Mouse (Mus musculus): ENCODE measurements at regions not wholly inside any gene's neighbourhood (a gene's known extent, or its start where the extent isn't known, plus 50 kb on each side); places are given as distances from the start of the nearest gene placed in this dataset.

GRCm38 (mm10) chr13:37537793-37538192, 192.8 kb downstream of the Ly86 start:
- ATAC-seq (ENCODE audit: insufficient read depth, low FRiP score, low read depth) = peak; percentile 42; the same call in 1 of the 2 replicates
- H3K27ac ChIP-seq = no peak overlapping the region
- H3K4me1 ChIP-seq = no peaks in the 10 kb centered on the region
- H3K9ac ChIP-seq = no peak overlapping the region
- no peak overlapping the region for H3K4me2 ChIP-seq
- 21% methylated on average over 6 of the region's 6 CpGs for WGBS
- H3K27me3 ChIP-seq (replicated peaks) = no peaks in the 10 kb centered on the region
- no peak overlapping the region for H3K4me3 ChIP-seq (replicated peaks)
- no peaks in the 10 kb centered on the region for H3K9me3 ChIP-seq
- H3K36me3 ChIP-seq = no peaks in the 10 kb centered on the region

GRCm38 (mm10) chr13:37540980-37541531, 196.0 kb downstream of the Ly86 start:
- H3K4me1 ChIP-seq = no peaks in the 10 kb centered on the region

GRCm38 (mm10) chr13:37541674-37542073, 196.7 kb downstream of the Ly86 start:
- H3K4me2 ChIP-seq = no peak overlapping the region
- H3K9ac ChIP-seq = no peak overlapping the region
- no peaks in the 10 kb centered on the region for H3K27me3 ChIP-seq (replicated peaks)
- no peaks in the 10 kb centered on the region for H3K9me3 ChIP-seq
- 13% methylated on average over 6 of the region's 6 CpGs for WGBS
- no peaks in the 10 kb centered on the region for H3K4me1 ChIP-seq
- no peak; the same call in 1 of the 2 replicates for ATAC-seq (ENCODE audit: insufficient read depth, low FRiP score, low read depth)
- no peak overlapping the region for H3K4me3 ChIP-seq (replicated peaks)
- H3K36me3 ChIP-seq = no peaks in the 10 kb centered on the region
- no peak overlapping the region for H3K27ac ChIP-seq

More at GRCm38 (mm10) chr13:37540980-37541531, 196.0 kb downstream of the Ly86 start:
- no peak overlapping the region for H3K9ac ChIP-seq
- ATAC-seq (ENCODE audit: insufficient read depth, low FRiP score, low read depth) = no peak
- no peaks in the 10 kb centered on the region for H3K9me3 ChIP-seq
- no peak overlapping the region for H3K4me2 ChIP-seq
- WGBS = 24% methylated on average over 4 of the region's 5 CpGs
- H3K27ac ChIP-seq = no peak overlapping the region
- no peaks in the 10 kb centered on the region for H3K27me3 ChIP-seq (replicated peaks)
- no peak overlapping the region for H3K4me3 ChIP-seq (replicated peaks)
- H3K36me3 ChIP-seq = no peaks in the 10 kb centered on the region

- Histone ChIP-seq H3K4me2 (no peak overlapping the region), H3K9me3 (no peaks in the 10 kb centered on the region), H3K27me3 (replicated peaks) (no peaks in the 10 kb centered on the region), H3K4me3 (replicated peaks) (no peak overlapping the region), H3K9ac (no peak overlapping the region), H3K27ac (no peak overlapping the region), H3K36me3 (no peaks in the 10 kb centered on the region), H3K4me1 (no peaks in the 10 kb centered on the region)
- 83% methylated on average over 13 of the region's 13 CpGs for WGBS
- no peak for ATAC-seq (ENCODE audit: insufficient read depth, low FRiP score, low read depth)
These were observed 197.8 kb downstream of the Ly86 start for GRCm38 (mm10) chr13:37542744-37543196.

- no peak overlapping the region for H3K4me3 ChIP-seq (replicated peaks)
- no peaks in the 10 kb centered on the region for H3K4me1 ChIP-seq
- H3K4me2 ChIP-seq = no peak overlapping the region
- H3K9ac ChIP-seq = no peak overlapping the region
- no peak for ATAC-seq (ENCODE audit: insufficient read depth, low FRiP score, low read depth)
- H3K27me3 ChIP-seq (replicated peaks) = no peaks in the 10 kb centered on the region
- H3K27ac ChIP-seq = no peak overlapping the region
- WGBS = 80% methylated on average over 3 of the region's 3 CpGs
- no peaks in the 10 kb centered on the region for H3K36me3 ChIP-seq
- no peaks in the 10 kb centered on the region for H3K9me3 ChIP-seq
These were observed 198.8 kb downstream of the Ly86 start for GRCm38 (mm10) chr13:37543788-37544187.

GRCm38 (mm10) chr13:37544696-37545095, 199.7 kb downstream of the Ly86 start:
- no peak for ATAC-seq (ENCODE audit: insufficient read depth, low FRiP score, low read depth)
- no peak overlapping the region for H3K4me3 ChIP-seq (replicated peaks)
- no peak overlapping the region for H3K9ac ChIP-seq
- H3K9me3 ChIP-seq = no peaks in the 10 kb centered on the region
- WGBS = 87% methylated on average over 2 of the region's 2 CpGs
- no peaks in the 10 kb centered on the region for H3K27me3 ChIP-seq (replicated peaks)
- H3K27ac ChIP-seq = no peak overlapping the region
- H3K4me2 ChIP-seq = no peak overlapping the region
- H3K4me1 ChIP-seq = no peaks in the 10 kb centered on the region
- no peaks in the 10 kb centered on the region for H3K36me3 ChIP-seq

- Histone ChIP-seq H3K9ac (no peak overlapping the region), H3K27ac (no peak overlapping the region)
- 66% methylated on average over 3 of the region's 3 CpGs for WGBS
These were observed 201.5 kb downstream of the Ly86 start for GRCm38 (mm10) chr13:37546556-37546955.

GRCm38 (mm10) chr13:37550584-37550983, 205.6 kb downstream of the Ly86 start:
- no peaks in the 10 kb centered on the region for H3K27me3 ChIP-seq (replicated peaks)
- H3K9me3 ChIP-seq = no peaks in the 10 kb centered on the region
- H3K9ac ChIP-seq = no peak overlapping the region
- H3K27ac ChIP-seq = no peak overlapping the region
- ATAC-seq (ENCODE audit: insufficient read depth, low FRiP score, low read depth) = no peak
- no peak overlapping the region for H3K4me2 ChIP-seq
- H3K4me3 ChIP-seq (replicated peaks) = no peak overlapping the region
- no peaks in the 10 kb centered on the region for H3K4me1 ChIP-seq
- H3K36me3 ChIP-seq = no peaks in the 10 kb centered on the region
- WGBS = 76% methylated on average over 4 of the region's 4 CpGs

More at GRCm38 (mm10) chr13:37546556-37546955, 201.5 kb downstream of the Ly86 start:
- no peaks in the 10 kb centered on the region for H3K36me3 ChIP-seq
- H3K4me3 ChIP-seq (replicated peaks) = no peak overlapping the region
- no peak overlapping the region for H3K4me2 ChIP-seq
- H3K27me3 ChIP-seq (replicated peaks) = no peaks in the 10 kb centered on the region
- H3K4me1 ChIP-seq = no peaks in the 10 kb centered on the region
- ATAC-seq (ENCODE audit: insufficient read depth, low FRiP score, low read depth) = no peak
- H3K9me3 ChIP-seq = no peaks in the 10 kb centered on the region

- WGBS = 70% methylated on average over 5 of the region's 5 CpGs
- no peaks in the 10 kb centered on the region for H3K9me3 ChIP-seq
These were observed 208.4 kb downstream of the Ly86 start for GRCm38 (mm10) chr13:37553392-37553791.

GRCm38 (mm10) chr13:37557183-37557582, 212.2 kb downstream of the Ly86 start:
- no peak overlapping the region for H3K4me3 ChIP-seq (replicated peaks)
- no peaks in the 10 kb centered on the region for H3K27me3 ChIP-seq (replicated peaks)
- no peaks in the 10 kb centered on the region for H3K9me3 ChIP-seq
- 56% methylated on average over 8 of the region's 8 CpGs for WGBS
- H3K9ac ChIP-seq = no peak overlapping the region
- no peak overlapping the region for H3K27ac ChIP-seq
- H3K4me2 ChIP-seq = no peak overlapping the region
- no peaks in the 10 kb centered on the region for H3K36me3 ChIP-seq
- peaks cover 19% of the 10 kb centered on the region; the same call in 1 of the 2 replicates for H3K4me1 ChIP-seq
- ATAC-seq (ENCODE audit: insufficient read depth, low FRiP score, low read depth) = peak; percentile 59; the same call in 1 of the 2 replicates

More at GRCm38 (mm10) chr13:37553392-37553791, 208.4 kb downstream of the Ly86 start:
- Histone ChIP-seq H3K9ac (no peak overlapping the region), H3K4me3 (replicated peaks) (no peak overlapping the region), H3K27ac (no peak overlapping the region), H3K4me2 (no peak overlapping the region), H3K4me1 (no peaks in the 10 kb centered on the region), H3K27me3 (replicated peaks) (no peaks in the 10 kb centered on the region), H3K36me3 (no peaks in the 10 kb centered on the region)
- no peak for ATAC-seq (ENCODE audit: insufficient read depth, low FRiP score, low read depth)

- WGBS = 72% methylated on average over 5 of the region's 5 CpGs
- no peak overlapping the region for H3K4me2 ChIP-seq
- ATAC-seq (ENCODE audit: insufficient read depth, low FRiP score, low read depth) = no peak
- H3K9me3 ChIP-seq = no peaks in the 10 kb centered on the region
- H3K9ac ChIP-seq = no peak overlapping the region
- no peaks in the 10 kb centered on the region for H3K27me3 ChIP-seq (replicated peaks)
- peaks cover 24% of the 10 kb centered on the region; the same call in 1 of the 2 replicates for H3K4me1 ChIP-seq
- no peak overlapping the region for H3K4me3 ChIP-seq (replicated peaks)
- H3K36me3 ChIP-seq = no peaks in the 10 kb centered on the region
- H3K27ac ChIP-seq = no peak overlapping the region
These were observed 212.8 kb downstream of the Ly86 start for GRCm38 (mm10) chr13:37557766-37558165.

GRCm38 (mm10) chr13:37559056-37559455, 214.0 kb downstream of the Ly86 start:
- H3K36me3 ChIP-seq = no peaks in the 10 kb centered on the region
- 57% methylated on average over 5 of the region's 5 CpGs for WGBS
- no peak overlapping the region for H3K4me2 ChIP-seq
- H3K27me3 ChIP-seq (replicated peaks) = no peaks in the 10 kb centered on the region
- H3K9me3 ChIP-seq = no peaks in the 10 kb centered on the region
- H3K9ac ChIP-seq = no peak overlapping the region
- no peak overlapping the region for H3K27ac ChIP-seq
- ATAC-seq (ENCODE audit: insufficient read depth, low FRiP score, low read depth) = no peak
- H3K4me1 ChIP-seq = peaks cover 28% of the 10 kb centered on the region; the same call in 1 of the 2 replicates
- H3K4me3 ChIP-seq (replicated peaks) = no peak overlapping the region

Measured in stomach, embryonic 15.5 days (tissue).